ENCODE assay signal across 32 mouse cellular contexts in the genomic region with DNA sequence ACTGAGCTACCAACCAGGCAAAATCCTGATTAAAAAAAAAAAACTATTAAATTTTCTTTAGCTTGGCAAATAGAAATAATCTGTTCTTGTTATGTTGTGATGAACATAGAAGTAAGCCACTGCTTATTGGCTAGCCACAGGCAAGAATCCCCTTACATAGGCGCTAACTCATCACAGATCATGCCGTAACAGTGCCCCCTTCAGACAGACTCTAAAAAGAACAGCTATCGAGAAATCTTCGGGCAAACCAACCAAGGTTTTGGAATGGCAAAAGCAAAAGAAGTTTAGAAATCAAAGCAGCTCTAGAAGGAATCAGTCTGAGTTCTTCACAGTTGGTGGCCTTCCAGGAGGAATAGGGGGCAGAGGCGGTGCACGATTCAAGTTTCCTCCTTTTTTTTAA. TPM values are rescaled to one million over a fixed set of nuclear protein-coding genes. Genes with fewer than 3 reads are reported as not detected.
A peak's percentile ranks its signal among the peaks of the same experiment; 100 is the strongest.
DNase-seq lines count a peak whose midpoint lies in the region; TF ChIP-seq lines count a peak whose summit lies in the region.
"Had no signal": no experiment of that assay in that cellular context is flagged by ENCODE, and none has a peak within 500 bp of the region (broad histone marks: within the 10 kb centered on the region; RNA-seq: fewer than 3 reads in every experiment).

No protein-coding gene starts in this region.

- DNase-seq in 416B (ENCODE audit: low read depth) (peak; percentile 11), CH12.LX (ENCODE audit: extremely low read depth) (peak; percentile 3), ES-E14 (ENCODE audit: low read depth, low spot score) (peak; percentile 7), ZHBTc4 (ENCODE audit: low read depth, low spot score) (peak; percentile 6)
- DNase-seq in kidney, postnatal 4 days, result no peak
- no peak for DNase-seq in gastrocnemius, postnatal 4 days (ENCODE audit: low spot score in 2 of 2)
- DNase-seq in kidney, postnatal 10 days, result no peak
- DNase-seq: adrenal gland, adult 2 months; adrenal gland, postnatal 14 days; cerebellum, adult 11 months; cerebellum, adult 2 months; cerebellum, adult 9-11 months; cerebellum, postnatal 25 days; forebrain, postnatal 0 days; gastrocnemius, postnatal 25 days; heart, adult 2 months; heart, postnatal 14 days; heart, postnatal 4 days had no signal

- in situ Hi-C loops in CH12.LX (cut with MboI; ENCODE audit: low pct_ligation_motif_present, low pct_unique_long_range_greater_than_20kb, low sequenced_read_pairs), result no loop called here
- in situ Hi-C loops in ES-E14 (cut with MboI; ENCODE audit: low sequenced_read_pairs in 2 of 2, unreplicated experiment in 2 of 2), result no loop called here

- TF ChIP-seq EP300 in CH12.LX (IDR thresholded peaks at IDR 0.05; ENCODE audit: low read length), result no peak

- H3K27me3 ChIP-seq in CH12.LX (replicated peaks), result no peaks in the 10 kb centered on the region
- H3K27me3 ChIP-seq: embryonic facial prominence, embryonic 12.5 days; embryonic facial prominence, embryonic 15.5 days; heart, embryonic 13.5 days had no signal

- peak; percentile 41 for TF ChIP-seq RAD21 in CH12.LX (IDR thresholded peaks at IDR 0.05; ENCODE audit: low read depth, low read length)

- H3K9me3 ChIP-seq in CH12.LX (replicated peaks; ENCODE audit: low read length) (no peaks in the 10 kb centered on the region), ES-E14 (ENCODE audit: control insufficient read depth, insufficient read depth, low read depth, low read length) (no peaks in the 10 kb centered on the region)
- H3K9me3 ChIP-seq: embryonic facial prominence, embryonic 12.5 days; embryonic facial prominence, embryonic 15.5 days; G1E; heart, embryonic 10.5 days; heart, embryonic 13.5 days had no signal

- peak in 1 of 2 experiments; percentile 58; a peak in 2 of 4 replicates for TF ChIP-seq CTCF in CH12.LX (conservative IDR thresholded peaks at IDR 0.05 in 1 of 2, IDR thresholded peaks at IDR 0.05 in 1 of 2; ENCODE audit: low read depth in 2 of 2, low read length in 2 of 2)

- dilution Hi-C loops in CH12.LX (cut with MboI; ENCODE audit: extremely low pct_ligation_motif_present, extremely low pct_unique_long_range_greater_than_20kb, low sequenced_read_pairs), result no loop called here

- no peak overlapping the region for H3K4me3 ChIP-seq in CH12.LX (replicated peaks in 1 of 3; ENCODE audit: low read depth in 2 of 3, low read length in 2 of 3, poor library complexity in 1 of 3)
- no peak overlapping the region for H3K4me3 ChIP-seq in ES-E14 (ENCODE audit: insufficient read depth in 1 of 2, low read depth in 1 of 2, low read length in 2 of 2, poor library complexity in 1 of 2, severe bottlenecking in 1 of 2)
- H3K4me3 ChIP-seq: embryonic facial prominence, embryonic 12.5 days; embryonic facial prominence, embryonic 15.5 days; heart, adult 2 months; heart, embryonic 10.5 days; heart, embryonic 13.5 days had no signal

- H3K4me2 ChIP-seq in CH12.LX (ENCODE audit: insufficient read depth, low read depth, poor library complexity, severe bottlenecking), result peak overlapping the region; percentile 44; the same call in 1 of the 2 replicates
- H3K4me2 ChIP-seq: embryonic facial prominence, embryonic 12.5 days; embryonic facial prominence, embryonic 15.5 days; heart, embryonic 13.5 days; hindbrain, embryonic 14.5 days had no signal

- no peak for TF ChIP-seq POLR2A in CH12.LX (IDR thresholded peaks at IDR 0.05; ENCODE audit: low read depth, low read length)

- H3K9ac ChIP-seq in CH12.LX (ENCODE audit: insufficient read depth, low read depth) (no peak overlapping the region), ES-E14 (ENCODE audit: insufficient read depth, low read depth, low read length, poor library complexity, severe bottlenecking) (no peak overlapping the region)
- H3K9ac ChIP-seq: embryonic facial prominence, embryonic 12.5 days; embryonic facial prominence, embryonic 15.5 days; forebrain, postnatal 0 days; heart, embryonic 13.5 days; hindbrain, embryonic 14.5 days had no signal

- H3K4me1 ChIP-seq in CH12.LX (ENCODE audit: control insufficient read depth in 1 of 2, insufficient read depth in 2 of 2), result no peaks in the 10 kb centered on the region
- no peaks in the 10 kb centered on the region for H3K4me1 ChIP-seq in ES-E14 (ENCODE audit: control insufficient read depth in 2 of 2, insufficient read depth in 2 of 2, low read length in 2 of 2, poor library complexity in 1 of 2)
- H3K4me1 ChIP-seq: embryonic facial prominence, embryonic 12.5 days; embryonic facial prominence, embryonic 15.5 days; heart, embryonic 10.5 days; heart, embryonic 13.5 days had no signal

- H3K79me2 ChIP-seq in CH12.LX (replicated peaks; ENCODE audit: control insufficient read depth, extremely low read depth, insufficient read depth, poor library complexity, severe bottlenecking), result no peaks in the 10 kb centered on the region

- H3K27ac ChIP-seq in CH12.LX (ENCODE audit: insufficient read depth, low read depth) (no peak overlapping the region), ES-E14 (ENCODE audit: insufficient read depth, low read depth, low read length, poor library complexity, severe bottlenecking) (no peak overlapping the region)
- H3K27ac ChIP-seq: embryonic facial prominence, embryonic 12.5 days; embryonic facial prominence, embryonic 15.5 days; heart, adult 2 months; heart, embryonic 10.5 days; heart, embryonic 13.5 days; hindbrain, embryonic 14.5 days; hindbrain, postnatal 0 days had no signal

- H3K36me3 ChIP-seq in CH12.LX (replicated peaks in 1 of 2; ENCODE audit: control insufficient read depth in 1 of 2, insufficient read depth in 1 of 2, low read length in 1 of 2), result no peaks in the 10 kb centered on the region
- no peaks in the 10 kb centered on the region for H3K36me3 ChIP-seq in ES-E14 (ENCODE audit: control insufficient read depth, insufficient read depth, low read length, poor library complexity, severe bottlenecking)
- H3K36me3 ChIP-seq: embryonic facial prominence, embryonic 12.5 days; embryonic facial prominence, embryonic 15.5 days; G1E; heart, embryonic 10.5 days; heart, embryonic 13.5 days had no signal

TF ChIP-seq in CH12.LX, 34 proteins besides CTCF, POLR2A, EP300 and RAD21:
- peak; percentile 19 for TF ChIP-seq SMC3 (IDR thresholded peaks at IDR 0.05; ENCODE audit: low read depth, low read length)
- TF ChIP-seq MAX (IDR thresholded peaks at IDR 0.05; ENCODE audit: low read length), result no peak

TF ChIP-seq in ES-E14, 5 proteins besides CTCF, POLR2A, EP300 and RAD21:
- TF ChIP-seq CHD2 (IDR thresholded peaks at IDR 0.05; ENCODE audit: low read depth, low read length) (no peak), ZNF384 (IDR thresholded peaks at IDR 0.05; ENCODE audit: low read depth, low read length) (no peak)

RNA-seq across cellular contexts. Expression of a gene that starts 31.7 kb away (rescaled TPM):
- total RNA-seq in CH12.LX (2012; rRNA removed) (not detected in 2 replicates), CH12.LX (2014; rRNA removed) (not detected in 2 replicates), ES-E14 (2012; rRNA removed) (1.0 and 3.3 TPM in 2 replicates)
- not detected in 2 replicates for polyA plus RNA-seq in CH12.LX (2012; ENCODE audit: insufficient read length, low read depth)
- not detected for total RNA-seq in gastrocnemius, postnatal 4 days (2021)
- total RNA-seq: adrenal gland, adult 2 months; adrenal gland, postnatal 14 days; adrenal gland, postnatal 4 days; common myeloid progenitor, adult 5-6 weeks; forebrain, postnatal 0 days; G1E; gastrocnemius, adult 8-10 months; gastrocnemius, postnatal 25 days; granulocyte monocyte progenitor cell, adult 5-6 weeks; heart, adult 2 months; heart, postnatal 14 days; heart, postnatal 4 days; hindbrain, postnatal 0 days had no signal
- polyA plus RNA-seq: adrenal gland, adult 2 months; G1E; heart, adult 2 months; heart, embryonic 10.5 days; heart, embryonic 13.5 days; heart, embryonic 16.5 days; inflammation-experienced regulatory T-cells, adult 6 months; intestine, embryonic 16.5 days had no signal

RNA-seq across cellular contexts. Expression of a gene that starts 33.7 kb away (rescaled TPM):
- total RNA-seq in CH12.LX (2012; rRNA removed) (48.2 and 74.8 TPM in 2 replicates), CH12.LX (2014; rRNA removed) (216 and 251 TPM in 2 replicates), ES-E14 (2012; rRNA removed) (20.2 and 42.4 TPM in 2 replicates)
- 145 and 152 TPM in 2 replicates for polyA plus RNA-seq in CH12.LX (2012; ENCODE audit: insufficient read length, low read depth)
- 10 to 100 TPM; 17.1 to 18.1 TPM for total RNA-seq in gastrocnemius, postnatal 4 days (2021)

Comparison
In these comparisons a context has a peak if more than half of its experiments do, and no peak if none do; other contexts are left out.
1. DNase-seq: peak in 416B (single experiment), CH12.LX (single experiment), ES-E14 (single experiment) and ZHBTc4 (single experiment); none in kidney, postnatal 4 days (0 of 2), gastrocnemius, postnatal 4 days (0 of 2) and kidney, postnatal 10 days (single experiment).